Mouse (Mus musculus) midbrain, embryonic 12.5 days (tissue): ENCODE measurements around the gene Muc4. TPM values are rescaled to one million over a fixed set of nuclear protein-coding genes. Genes with fewer than 3 reads are reported as not detected.

Experiments
- ATAC-seq: fragments of 200-750 bp; cut with Nextera tagmentation; 2 replicates; pipeline ENCODE4 v1.8.0; 2017; ENCODE audit warnings: low read depth, moderate TSS enrichment, moderate library complexity; ENCODE audit not compliant: low FRiP score
- H3K27ac ChIP-seq: fragments of 300-500 bp; sonication (generic); replicated peaks from 2 replicates; pipeline ENCODE4 v1.5.1; 2016; ENCODE audit warnings: mild to moderate bottlenecking
- H3K27me3 ChIP-seq: fragments of 300-500 bp; sonication (generic); 2 replicates; pipeline ENCODE4 v1.6.1; 2016; ENCODE audit warnings: mild to moderate bottlenecking
- H3K36me3 ChIP-seq: fragments of 300-500 bp; sonication (generic); 2 replicates; pipeline ENCODE4 v1.6.1; 2016
- H3K4me1 ChIP-seq: fragments of 300-500 bp; sonication (generic); 2 replicates; pipeline ENCODE4 v1.6.1; 2016
- H3K4me2 ChIP-seq: fragments of 300-500 bp; sonication (generic); replicated peaks from 2 replicates; pipeline ENCODE4 v1.6.1; 2016; ENCODE audit warnings: mild to moderate bottlenecking, moderate library complexity
- H3K4me3 ChIP-seq: fragments of 300-500 bp; sonication (generic); 2 replicates; pipeline ENCODE4 v1.5.1; 2016; ENCODE audit warnings: mild to moderate bottlenecking
- H3K9ac ChIP-seq: fragments of 300-500 bp; sonication (generic); replicated peaks from 2 replicates; pipeline ENCODE4 v1.6.1; 2016; ENCODE audit warnings: mild to moderate bottlenecking, moderate library complexity
- H3K9me3 ChIP-seq: fragments of 300-500 bp; sonication (generic); 2 replicates; pipeline ENCODE4 v1.6.1; 2016; ENCODE audit warnings: mild to moderate bottlenecking
- WGBS: fragments of 180-500 bp; shearing (Covaris S2); methylation state at CpG from one replicate; pipeline ENCODE4 v1.1.7; 2016; 5-methylcytosine and 5-hydroxymethylcytosine counted together
- polyA plus RNA-seq: library from polyadenylated mRNA; unstranded; fragments of >200 nt; fragmentation: Nextera tagmentation; extraction: Ambion mirVana; gene quantifications from 2 replicates; pipeline ENCODE4 v1.2.1, GENCODE M21; 2016

Muc4 gene
- 0.03 TPM in 1 of 2 replicates, not detected in the other for polyA plus RNA-seq

DNA sequence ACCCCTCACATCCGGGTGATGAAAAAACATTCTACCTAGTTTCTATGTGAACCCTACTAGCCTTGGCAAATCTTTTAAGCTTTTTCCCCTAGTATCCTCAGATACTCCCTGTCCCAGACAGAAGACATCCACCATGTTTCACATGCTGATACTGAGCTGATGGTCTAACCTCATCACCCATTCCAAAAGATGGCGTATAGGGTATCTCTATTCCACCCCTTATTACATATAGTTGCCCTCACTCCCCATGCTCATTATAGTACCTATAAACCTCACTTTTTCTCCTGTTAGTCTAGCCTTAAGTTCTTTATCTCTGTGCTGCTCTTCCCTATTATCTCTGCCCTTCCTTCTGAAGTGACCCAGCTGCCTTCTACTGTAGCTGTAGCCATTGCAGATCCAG, at the start of gene Muc4:
TSS of gene Muc4 (plus strand) at position 301 of the 400 bp plus-strand sequence.
- H3K4me1 ChIP-seq, result no peaks in the 10 kb centered on the region
- H3K27me3 ChIP-seq, result no peaks in the 10 kb centered on the region
- H3K27ac ChIP-seq, result no peak within 1 kb of the TSS
- H3K9ac ChIP-seq, result no peak within 1 kb of the TSS
- ATAC-seq, result no peak
- no peak within 1 kb of the TSS for H3K4me3 ChIP-seq
- 95% methylated on average over 2 of the region's 2 CpGs for WGBS
- H3K9me3 ChIP-seq, result 0 out of 2 replicates have a peak, but pooled peaks cover 9% of the 10 kb centered on the region
- H3K36me3 ChIP-seq, result no peaks in the 10 kb centered on the region
- no peak within 1 kb of the TSS for H3K4me2 ChIP-seq

DNA sequence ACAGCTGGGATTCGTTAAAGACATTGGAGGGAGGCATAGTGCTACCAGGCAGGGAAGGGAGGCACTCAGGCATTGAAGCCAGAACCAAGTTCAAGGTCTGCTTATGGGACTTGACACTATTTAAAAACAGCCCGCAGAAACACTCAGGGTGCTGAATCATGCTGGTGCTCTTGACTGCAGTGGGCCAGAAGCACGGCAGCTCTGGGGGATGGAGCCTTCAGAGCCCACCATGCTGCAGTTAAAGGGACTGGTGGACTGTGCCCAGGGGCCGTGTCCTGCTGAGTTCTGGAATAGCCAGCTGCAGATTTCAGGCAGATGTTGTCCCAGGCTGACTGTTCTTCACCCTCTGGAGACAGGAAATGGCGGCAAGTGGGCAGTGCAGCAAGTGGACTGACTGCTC, 49.7 kb upstream of the Muc4 start:
- 77% methylated on average over 5 of the region's 5 CpGs for WGBS
- H3K4me3 ChIP-seq, result no peak overlapping the region
- no peak for ATAC-seq
- H3K4me2 ChIP-seq, result no peak overlapping the region
- no peak overlapping the region for H3K27ac ChIP-seq
- H3K27me3 ChIP-seq, result no peaks in the 10 kb centered on the region
- no peaks in the 10 kb centered on the region for H3K4me1 ChIP-seq
- no peak overlapping the region for H3K9ac ChIP-seq
- H3K36me3 ChIP-seq, result peaks cover 10% of the 10 kb centered on the region
- no peaks in the 10 kb centered on the region for H3K9me3 ChIP-seq

- Histone ChIP-seq H3K4me2 (no peak overlapping the region), H3K9me3 (no peaks in the 10 kb centered on the region), H3K27me3 (no peaks in the 10 kb centered on the region), H3K9ac (no peak overlapping the region), H3K36me3 (peaks cover 5% of the 10 kb centered on the region), H3K27ac (no peak overlapping the region), H3K4me1 (no peaks in the 10 kb centered on the region), H3K4me3 (no peak overlapping the region)
- ATAC-seq, result no peak
- 81% methylated on average over 5 of the region's 5 CpGs for WGBS
Observed at GRCm38 (mm10) chr16:32687221-32687620, 48.5 kb upstream of the Muc4 start.

DNA sequence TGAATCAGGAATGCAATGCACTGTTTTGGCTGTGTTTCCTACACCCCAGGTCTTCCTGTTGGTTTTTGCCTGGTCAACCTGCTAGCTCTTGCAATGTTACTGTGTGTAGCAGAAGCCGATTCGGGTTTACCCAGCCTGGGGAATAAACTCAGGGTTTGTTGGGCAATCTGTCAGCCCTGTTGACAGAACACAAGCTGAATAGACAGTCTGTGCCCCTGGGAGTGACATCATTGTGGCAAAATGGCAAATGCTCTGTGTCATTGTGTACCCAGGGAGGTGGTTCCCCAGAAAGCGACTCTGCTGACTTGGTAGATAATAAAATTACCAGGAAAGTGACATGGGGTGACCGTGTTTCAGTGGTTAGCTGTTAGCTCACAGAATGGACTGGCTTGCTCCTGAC, 46.9 kb upstream of the Muc4 start:
- ATAC-seq, result no peak
- Histone ChIP-seq H3K4me1 (no peaks in the 10 kb centered on the region), H3K27me3 (no peaks in the 10 kb centered on the region), H3K36me3 (no peaks in the 10 kb centered on the region), H3K27ac (no peak overlapping the region), H3K9ac (no peak overlapping the region), H3K9me3 (no peaks in the 10 kb centered on the region), H3K4me3 (no peak overlapping the region), H3K4me2 (no peak overlapping the region)
- 72% methylated on average over 4 of the region's 4 CpGs for WGBS

- Histone ChIP-seq H3K9me3 (no peaks in the 10 kb centered on the region), H3K27ac (no peak overlapping the region), H3K4me2 (no peak overlapping the region), H3K9ac (no peak overlapping the region), H3K27me3 (no peaks in the 10 kb centered on the region), H3K36me3 (no peaks in the 10 kb centered on the region), H3K4me3 (no peak overlapping the region), H3K4me1 (no peaks in the 10 kb centered on the region)
- ATAC-seq, result no peak
- 7% methylated on average over 9 of the region's 9 CpGs for WGBS
Observed at GRCm38 (mm10) chr16:32689501-32689900, 46.2 kb upstream of the Muc4 start.

- WGBS, result 55% methylated on average over 7 of the region's 7 CpGs
- Histone ChIP-seq H3K9me3 (no peaks in the 10 kb centered on the region), H3K27ac (no peak overlapping the region), H3K27me3 (no peaks in the 10 kb centered on the region), H3K9ac (no peak overlapping the region), H3K4me1 (no peaks in the 10 kb centered on the region), H3K4me3 (no peak overlapping the region), H3K36me3 (no peaks in the 10 kb centered on the region), H3K4me2 (no peak overlapping the region)
- no peak for ATAC-seq
Observed at GRCm38 (mm10) chr16:32696841-32697464, 38.7 kb upstream of the Muc4 start.

DNA sequence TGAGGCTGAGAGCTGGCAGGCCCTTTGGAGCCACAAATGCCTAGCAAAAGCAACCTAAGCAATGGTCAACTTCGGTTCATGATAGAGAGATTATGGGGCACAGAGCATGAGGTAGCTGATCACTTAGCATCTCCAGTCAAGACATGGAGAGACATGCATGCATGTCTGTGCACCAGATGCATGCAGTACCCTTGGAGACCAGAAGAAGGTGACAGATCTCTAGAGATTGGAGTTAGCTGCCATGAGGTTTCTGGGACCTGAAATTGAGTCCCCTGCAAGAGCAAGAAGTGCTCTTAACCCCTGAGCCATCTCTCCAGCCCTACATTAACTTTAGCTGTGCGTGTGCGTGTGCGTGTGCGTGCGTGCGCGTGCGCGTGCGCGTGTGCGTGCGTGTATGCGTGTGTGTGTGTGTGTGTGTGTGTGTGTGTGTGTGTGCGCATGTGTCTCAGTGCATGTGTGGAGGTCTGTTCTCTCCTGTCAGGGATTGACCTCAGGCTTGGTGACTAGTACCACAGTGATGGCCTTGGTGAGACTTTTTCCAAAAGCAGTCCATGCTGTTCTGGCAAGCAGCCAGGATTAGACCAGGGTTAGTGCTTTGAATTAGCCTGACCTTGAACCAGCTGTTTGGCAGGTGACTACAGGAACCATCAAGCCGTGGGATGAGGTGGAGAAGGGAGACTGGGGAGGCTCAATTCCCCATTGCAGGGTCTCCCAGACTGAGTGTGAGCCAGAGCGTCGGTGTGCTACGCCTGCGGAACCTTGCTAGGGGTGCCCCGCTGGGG, 37.8 kb upstream of the Muc4 start:
- Histone ChIP-seq H3K27ac (no peak overlapping the region), H3K4me1 (no peaks in the 10 kb centered on the region), H3K4me2 (no peak overlapping the region), H3K4me3 (no peak overlapping the region), H3K9ac (no peak overlapping the region), H3K9me3 (no peaks in the 10 kb centered on the region), H3K36me3 (no peaks in the 10 kb centered on the region), H3K27me3 (no peaks in the 10 kb centered on the region)
- 86% methylated on average over 22 of the region's 22 CpGs for WGBS
- no peak for ATAC-seq

- H3K9ac ChIP-seq, result no peak overlapping the region
- H3K4me2 ChIP-seq, result no peak overlapping the region
- no peaks in the 10 kb centered on the region for H3K9me3 ChIP-seq
- no peaks in the 10 kb centered on the region for H3K36me3 ChIP-seq
- no peak overlapping the region for H3K27ac ChIP-seq
- 30% methylated on average over 7 of the region's 7 CpGs for WGBS
- H3K4me1 ChIP-seq, result no peaks in the 10 kb centered on the region
- H3K4me3 ChIP-seq, result no peak overlapping the region
- H3K27me3 ChIP-seq, result no peaks in the 10 kb centered on the region
- no peak for ATAC-seq
Observed at GRCm38 (mm10) chr16:32698550-32698949, 37.1 kb upstream of the Muc4 start.

GRCm38 (mm10) chr16:32703312-32703912, 32.3 kb upstream of the Muc4 start:
- 69% methylated on average over 9 of the region's 9 CpGs for WGBS
- Histone ChIP-seq H3K27ac (no peak overlapping the region), H3K9me3 (no peaks in the 10 kb centered on the region), H3K36me3 (no peaks in the 10 kb centered on the region), H3K4me1 (no peaks in the 10 kb centered on the region), H3K4me2 (no peak overlapping the region), H3K9ac (no peak overlapping the region), H3K4me3 (no peak overlapping the region), H3K27me3 (no peaks in the 10 kb centered on the region)
- ATAC-seq, result no peak

- Histone ChIP-seq H3K9me3 (no peaks in the 10 kb centered on the region), H3K4me1 (no peaks in the 10 kb centered on the region), H3K4me3 (no peak overlapping the region), H3K9ac (no peak overlapping the region), H3K27ac (no peak overlapping the region), H3K4me2 (no peak overlapping the region), H3K27me3 (no peaks in the 10 kb centered on the region), H3K36me3 (no peaks in the 10 kb centered on the region)
- 91% methylated on average over 3 of the region's 3 CpGs for WGBS
- ATAC-seq, result no peak
Observed at GRCm38 (mm10) chr16:32705606-32706005, 30.1 kb upstream of the Muc4 start.

DNA sequence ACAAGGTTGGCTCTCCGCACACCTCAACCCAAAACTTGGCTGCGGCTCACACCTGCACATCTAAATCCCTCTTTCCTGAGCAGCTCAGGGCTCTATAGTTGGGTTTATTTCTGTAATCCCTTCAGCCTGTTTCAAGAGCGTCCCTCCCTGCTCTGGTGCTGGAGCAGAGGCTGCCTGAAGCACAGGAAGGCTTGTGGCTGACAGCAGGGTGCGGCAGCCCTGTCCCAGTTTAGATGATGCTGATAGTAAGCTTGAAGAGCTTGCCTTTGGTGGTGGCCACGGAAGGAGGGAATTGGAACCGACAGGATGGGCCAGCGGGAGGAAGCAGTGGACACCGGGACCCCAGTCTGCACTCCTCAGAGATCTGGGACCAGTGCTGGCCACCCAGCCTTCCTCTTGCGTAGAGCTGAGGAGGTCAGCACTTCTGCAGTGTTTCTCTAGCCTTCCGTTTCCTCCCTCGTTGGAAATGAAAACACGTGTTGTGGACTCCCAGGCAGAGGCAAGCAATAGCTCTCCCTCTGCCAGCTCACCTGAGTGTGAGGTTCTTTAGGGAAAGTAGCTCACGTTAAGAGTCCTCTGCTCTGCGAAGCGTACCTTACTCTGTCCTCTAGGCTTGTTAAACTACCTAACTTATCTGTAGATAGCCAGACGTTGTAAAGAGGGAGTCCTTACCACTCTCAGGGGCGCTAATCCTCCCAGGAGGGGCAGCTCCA, 28.4 kb upstream of the Muc4 start:
- Histone ChIP-seq H3K4me3 (no peak overlapping the region), H3K27ac (no peak overlapping the region), H3K27me3 (no peaks in the 10 kb centered on the region), H3K9me3 (no peaks in the 10 kb centered on the region), H3K4me2 (no peak overlapping the region), H3K36me3 (no peaks in the 10 kb centered on the region), H3K9ac (no peak overlapping the region), H3K4me1 (no peaks in the 10 kb centered on the region)
- WGBS, result 68% methylated on average over 17 of the region's 17 CpGs
- ATAC-seq, result no peak
